Mouse (Mus musculus): ENCODE results near the gene Zcchc7.

GRCm38 (mm10) chr4:44976026-44976615, 220.4 kb downstream of the Zcchc7 start:
- no peak for TF ChIP-seq POLR2A (IDR thresholded peaks at IDR 0.05; ENCODE audit: borderline replicate concordance, control insufficient read depth, low read depth, low read length)
- TF ChIP-seq CTCF (IDR thresholded peaks at IDR 0.05; ENCODE audit: control insufficient read depth, insufficient read depth, low read length), result no peak

All from bone marrow, adult 2 months (tissue).